Mouse (Mus musculus): ENCODE data around the gene Gm45785.
"Not testable (repeated sequence)": the region's sequence is repeated elsewhere in the genome, so short reads cannot be mapped to it uniquely, and the experiment has no call there.

The Gm45785 gene

DNA sequence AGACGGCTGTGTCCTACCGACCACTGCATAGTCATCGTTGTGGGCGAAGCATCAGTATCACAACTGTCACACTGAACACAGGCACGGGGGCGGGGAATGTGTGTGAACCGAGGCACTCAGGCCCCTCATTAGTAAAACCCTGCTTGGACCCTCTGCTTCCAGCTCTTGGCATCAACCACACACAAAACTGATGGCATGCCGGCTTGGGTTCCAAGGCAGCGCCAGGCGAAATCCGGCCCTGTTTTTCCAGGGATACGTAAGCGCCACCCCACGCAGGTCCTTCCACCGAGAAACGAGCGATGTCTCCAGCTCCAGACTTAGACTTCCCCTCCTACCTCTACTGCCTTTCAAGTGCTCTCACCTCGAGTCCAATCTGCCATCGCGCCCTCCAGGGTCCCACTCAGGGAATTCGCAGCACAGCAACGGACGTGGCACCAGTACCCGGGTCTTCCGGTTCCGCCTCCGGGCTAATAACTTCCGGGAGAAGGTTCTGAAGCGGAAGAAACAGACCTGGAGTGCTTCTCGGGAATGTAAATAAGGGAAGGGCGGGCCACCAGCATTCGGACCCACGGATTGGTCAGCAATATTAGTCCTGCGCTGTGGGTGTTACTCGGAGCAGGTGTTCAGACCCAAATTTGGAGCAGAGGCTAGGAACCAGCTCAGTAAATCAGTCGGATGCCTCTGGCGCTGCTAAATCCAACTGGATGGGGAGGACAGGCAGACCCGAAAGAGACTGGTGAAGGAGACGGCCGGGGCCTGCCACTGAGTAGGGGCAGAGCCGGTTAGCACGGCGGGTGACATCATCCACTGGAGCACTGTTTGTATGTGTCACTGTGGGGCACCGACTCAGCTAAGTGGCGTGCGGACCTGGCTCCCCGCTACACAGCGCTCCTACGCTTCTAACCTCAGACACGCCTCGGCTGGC, at the start of gene Gm45785:
Gene Gm45785 (minus strand): TSS at position 472 of the 925 bp plus-strand sequence.
- peak; percentile 86 for DNase-seq (ENCODE audit: low spot score)

DNA sequence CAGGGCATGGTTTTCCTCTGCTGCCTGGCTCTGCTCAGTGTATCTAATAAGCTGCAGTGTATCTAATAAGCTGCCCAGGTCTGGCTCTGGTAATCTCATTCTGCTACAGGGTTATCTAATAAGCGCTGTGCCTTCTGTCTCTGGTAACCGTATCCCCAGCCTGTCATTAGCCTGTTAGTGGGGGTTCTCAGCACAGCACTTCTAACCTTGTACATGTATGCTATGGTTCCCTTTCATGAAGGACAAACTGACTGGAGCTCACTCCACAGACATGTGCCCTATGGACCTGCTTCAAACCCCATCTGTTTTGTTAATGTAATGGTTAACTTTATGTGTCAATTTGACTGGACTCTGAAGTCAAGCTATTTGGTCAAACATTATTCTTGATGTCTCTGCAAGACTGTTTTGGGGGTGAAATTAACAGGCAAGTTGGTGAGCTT, 49.5 kb upstream of the Gm45785 start:
- no peak for DNase-seq (ENCODE audit: low spot score)

DNA sequence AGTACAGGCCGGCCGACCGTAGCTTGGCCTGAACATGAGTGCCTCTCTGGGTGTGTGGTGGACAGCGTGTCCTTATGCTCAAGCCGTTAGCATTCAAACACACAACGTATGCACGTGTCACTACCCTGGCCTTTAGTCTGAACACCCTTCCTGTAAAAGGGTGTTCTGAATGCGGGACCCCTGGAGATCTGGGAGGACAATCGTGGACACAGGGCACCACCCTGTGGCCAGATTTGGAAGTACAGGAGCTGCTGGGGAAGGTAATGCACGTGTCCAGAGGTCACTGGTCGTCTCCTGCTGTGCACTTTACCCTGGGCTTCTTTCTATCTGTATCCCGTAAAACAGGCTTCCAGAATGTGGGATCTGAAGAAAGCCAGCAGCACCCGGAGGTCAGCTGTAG, 47.1 kb upstream of the Gm45785 start:
- DNase-seq (ENCODE audit: low spot score): no peak

- DNase-seq (ENCODE audit: low spot score): no peak
Observed at GRCm38 (mm10) chr7:140902036-140902875, 46.1 kb upstream of the Gm45785 start.

DNA sequence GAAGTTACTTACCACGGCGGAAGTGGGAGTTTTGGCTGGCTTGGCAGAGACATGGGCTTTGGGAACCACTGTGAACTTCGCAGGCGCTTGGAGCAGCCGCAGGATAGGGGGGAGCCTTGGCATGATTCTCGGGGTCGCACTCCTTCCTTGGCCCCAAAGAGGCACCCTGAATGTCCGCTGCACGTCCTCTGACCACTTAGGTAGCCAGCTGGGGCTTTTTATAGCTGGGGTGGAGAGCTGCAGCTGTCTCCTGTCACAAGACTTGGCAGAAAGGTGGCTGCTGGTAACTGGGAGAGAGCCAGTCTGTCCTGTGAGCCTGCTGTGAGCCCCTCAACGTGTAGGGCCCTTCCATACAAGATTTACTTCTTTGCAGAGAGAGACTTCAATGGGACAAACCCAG, 44.1 kb upstream of the Gm45785 start, which contains the start of gene Cox8b:
Gene Cox8b (minus strand): TSS at position 227 of the 400 bp plus-strand sequence.
- no peak for DNase-seq (ENCODE audit: low spot score)

DNA sequence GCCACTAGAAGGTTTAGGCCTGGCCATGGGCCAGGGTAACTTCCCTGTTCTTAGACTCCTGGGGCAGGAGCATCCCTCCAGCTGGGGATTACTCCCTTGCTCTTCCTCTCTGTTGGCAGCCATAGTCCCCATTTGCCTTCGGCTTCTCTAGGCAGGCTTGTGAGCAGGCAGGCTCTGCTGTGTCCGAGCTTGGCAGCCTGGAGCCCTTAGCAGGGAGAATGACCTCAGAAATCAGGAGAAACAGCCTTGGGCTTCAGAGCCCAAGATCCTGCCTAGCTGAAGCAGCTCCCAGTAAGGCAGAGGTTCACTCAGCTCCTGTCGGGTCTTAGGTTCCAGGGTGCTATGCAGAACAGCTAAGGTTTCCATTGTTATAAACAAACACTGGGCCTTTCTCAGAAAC, 43.0 kb upstream of the Gm45785 start:
- no peak for DNase-seq (ENCODE audit: low spot score)

- DNase-seq (ENCODE audit: low spot score): no peak
Observed at GRCm38 (mm10) chr7:140897863-140898262, 41.7 kb upstream of the Gm45785 start.

GRCm38 (mm10) chr7:140894611-140895010, 38.5 kb upstream of the Gm45785 start:
- DNase-seq (ENCODE audit: low spot score): no peak

DNA sequence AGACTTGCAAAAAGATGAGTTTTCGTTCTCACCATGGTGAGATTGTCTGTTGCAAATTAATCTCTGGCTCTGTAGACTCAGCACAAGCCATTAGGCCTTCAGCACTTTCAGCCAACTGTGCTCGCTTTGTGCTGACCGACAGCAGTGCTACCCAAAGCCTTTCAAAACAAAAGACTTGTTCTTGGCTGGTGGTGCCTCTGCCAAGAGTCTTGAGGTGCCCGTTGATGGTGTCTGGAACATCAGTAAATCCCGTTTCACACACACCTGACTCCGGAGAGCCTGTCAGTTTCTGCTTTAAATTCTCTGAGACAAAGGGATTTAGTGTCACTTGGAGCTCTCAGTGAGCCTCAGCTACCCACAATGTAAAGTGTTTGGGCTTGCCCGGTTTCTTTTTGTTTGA, 37.9 kb upstream of the Gm45785 start:
- DNase-seq (ENCODE audit: low spot score): no peak

- DNase-seq (ENCODE audit: low spot score): not testable (repeated sequence)
Observed at GRCm38 (mm10) chr7:140890636-140891035, 34.5 kb upstream of the Gm45785 start.

- DNase-seq (ENCODE audit: low spot score): no peak
Observed at GRCm38 (mm10) chr7:140882469-140882803, 26.3 kb upstream of the Gm45785 start.

GRCm38 (mm10) chr7:140881696-140882468, 25.8 kb upstream of the Gm45785 start, which contains the start of the genes Psmd13 and Sirt3:
Psmd13 (plus strand) TSS chr7:140881968.
Sirt3 (minus strand) TSS chr7:140882309.
- DNase-seq (ENCODE audit: low spot score): peak; percentile 93

GRCm38 (mm10) chr7:140880865-140881515, 24.9 kb upstream of the Gm45785 start:
- no peak for DNase-seq (ENCODE audit: low spot score)

GRCm38 (mm10) chr7:140880419-140880818, 24.3 kb upstream of the Gm45785 start:
- DNase-seq (ENCODE audit: low spot score): no peak

- no peak for DNase-seq (ENCODE audit: low spot score)
Observed at GRCm38 (mm10) chr7:140879355-140879754, 23.2 kb upstream of the Gm45785 start.

GRCm38 (mm10) chr7:140877364-140877763, 21.2 kb upstream of the Gm45785 start:
- DNase-seq (ENCODE audit: low spot score): no peak

DNA sequence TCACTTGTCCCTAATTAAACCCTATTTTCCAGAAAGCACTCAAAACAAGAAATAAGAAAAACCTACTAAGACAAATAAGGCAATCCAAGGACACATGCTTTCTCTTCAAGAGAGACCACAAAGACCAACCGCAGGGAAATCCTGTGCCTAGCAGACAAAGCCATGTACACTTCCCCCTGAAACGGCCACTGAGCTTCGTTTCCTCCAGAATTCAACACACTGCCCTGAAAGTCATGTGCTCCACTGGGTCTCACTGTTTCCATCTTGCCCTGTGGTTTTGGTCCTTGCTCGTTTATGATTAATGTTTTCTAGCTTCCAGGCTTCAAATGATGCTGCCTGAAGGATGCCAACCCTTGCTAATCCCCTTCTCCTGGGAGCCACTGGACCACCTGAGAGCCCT, 18.1 kb upstream of the Gm45785 start:
- no peak for DNase-seq (ENCODE audit: low spot score)

GRCm38 (mm10) chr7:140864761-140865160, 8.6 kb upstream of the Gm45785 start:
- no peak for DNase-seq (ENCODE audit: low spot score)

GRCm38 (mm10) chr7:140860728-140861127, 4.6 kb upstream of the Gm45785 start:
- no peak for DNase-seq (ENCODE audit: low spot score)

GRCm38 (mm10) chr7:140859997-140860396, 3.9 kb upstream of the Gm45785 start:
- no peak for DNase-seq (ENCODE audit: low spot score)

- no peak for DNase-seq (ENCODE audit: low spot score)
Observed at GRCm38 (mm10) chr7:140858746-140859145, 2.6 kb upstream of the Gm45785 start.
